Mouse (Mus musculus): ENCODE data around the gene Dennd2a. TPM values are rescaled to one million over a fixed set of nuclear protein-coding genes. Genes with fewer than 3 reads are reported as not detected.

Gene Dennd2a
- polyA plus RNA-seq, 1 experiment = 10.8 TPM

DNA sequence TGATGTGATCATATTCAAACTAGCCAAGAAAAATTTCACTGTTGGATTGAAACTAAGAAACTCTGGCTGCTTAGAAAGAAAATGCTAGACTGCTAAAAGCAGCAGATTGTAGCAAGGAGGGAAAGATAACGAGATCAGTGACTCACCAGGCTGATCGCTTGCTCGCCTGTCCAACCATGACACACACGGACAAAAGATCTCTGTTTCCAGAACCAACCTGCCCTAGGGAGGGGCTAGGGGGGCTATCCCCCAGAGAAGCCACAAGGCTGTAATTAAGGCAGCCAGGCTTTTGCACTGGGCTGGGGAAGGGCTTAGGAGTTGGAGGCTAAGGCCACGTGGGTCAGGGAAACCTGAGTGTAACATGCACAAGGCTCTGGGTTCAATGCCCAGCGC is 41.9 kb downstream of the Dennd2a start:
- no peak for DNase-seq (ENCODE audit: low spot score)

DNA sequence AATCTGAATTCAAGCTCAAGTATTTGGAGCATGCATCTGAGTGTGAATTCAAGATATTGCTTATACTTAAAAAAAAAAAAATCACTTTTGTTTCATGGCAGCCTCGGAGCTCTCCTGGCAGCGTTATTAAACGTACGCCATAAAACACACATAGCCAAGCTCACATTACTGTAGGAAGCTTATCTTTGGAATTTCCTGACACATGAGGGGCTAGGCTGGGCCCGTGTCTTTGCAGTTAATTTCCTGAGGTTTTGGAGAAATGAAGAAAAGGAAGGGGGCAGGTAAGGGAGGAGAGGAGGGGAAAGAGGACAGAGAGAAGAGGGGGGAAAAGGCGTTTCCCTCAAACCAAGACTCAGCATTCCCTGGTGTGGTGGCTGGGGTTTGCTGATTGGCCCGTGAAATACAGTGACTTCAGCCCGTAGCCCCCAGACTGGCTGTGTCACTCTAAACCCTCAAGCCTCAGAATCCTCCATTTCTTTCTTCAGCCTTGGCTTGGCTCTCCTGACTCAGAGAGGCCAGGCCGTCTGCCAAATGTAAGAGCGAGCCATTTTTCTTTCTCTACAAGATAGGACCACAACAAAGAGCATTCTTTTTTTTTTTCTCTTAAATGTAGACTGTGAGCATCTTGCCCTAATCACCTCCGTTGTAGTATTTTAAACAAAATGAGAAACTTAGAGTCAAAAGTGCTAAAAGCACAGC is 42.5 kb downstream of the Dennd2a start:
- DNase-seq (ENCODE audit: low spot score) = no peak

DNA sequence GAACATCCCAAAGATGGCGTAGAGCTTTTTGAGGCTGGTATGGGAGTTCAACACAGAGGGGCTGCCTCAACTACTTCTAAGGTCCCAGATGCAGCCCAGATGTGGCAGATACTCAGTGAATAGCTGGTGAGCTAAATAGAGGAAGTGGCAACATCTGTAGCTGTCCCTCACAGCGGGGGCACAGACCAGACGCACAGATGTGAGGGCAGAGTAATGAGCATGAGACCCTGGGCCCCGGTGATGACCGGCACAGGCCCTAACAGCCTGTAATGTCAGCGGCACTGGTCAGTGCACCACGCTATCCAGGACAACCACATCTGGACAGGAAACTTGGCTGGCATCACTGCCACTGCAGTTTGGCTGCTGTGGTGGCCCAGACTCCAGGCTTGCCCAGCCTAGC is 54.2 kb downstream of the Dennd2a start:
- no peak for DNase-seq (ENCODE audit: low spot score)

DNA sequence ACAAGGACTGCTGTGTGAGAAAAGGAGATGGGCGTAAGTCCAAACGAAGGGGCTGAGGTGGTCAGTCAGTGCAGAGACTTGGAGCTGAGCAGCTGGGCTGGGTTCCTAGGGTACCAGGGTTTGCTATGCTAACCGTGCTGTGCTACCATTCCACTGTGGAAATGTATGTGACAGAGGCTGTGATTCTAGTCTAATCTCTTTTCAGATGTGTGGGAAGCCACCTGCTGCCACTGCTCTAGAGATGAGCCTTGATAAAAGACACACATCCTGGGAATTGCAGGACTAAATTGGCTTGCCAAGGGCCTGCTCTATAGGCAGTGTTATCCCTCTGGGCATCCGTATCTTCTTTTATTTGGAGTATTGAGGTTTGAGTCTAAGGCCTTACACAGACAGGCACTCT is 60.5 kb downstream of the Dennd2a start:
- DNase-seq (ENCODE audit: low spot score) = no peak

DNA sequence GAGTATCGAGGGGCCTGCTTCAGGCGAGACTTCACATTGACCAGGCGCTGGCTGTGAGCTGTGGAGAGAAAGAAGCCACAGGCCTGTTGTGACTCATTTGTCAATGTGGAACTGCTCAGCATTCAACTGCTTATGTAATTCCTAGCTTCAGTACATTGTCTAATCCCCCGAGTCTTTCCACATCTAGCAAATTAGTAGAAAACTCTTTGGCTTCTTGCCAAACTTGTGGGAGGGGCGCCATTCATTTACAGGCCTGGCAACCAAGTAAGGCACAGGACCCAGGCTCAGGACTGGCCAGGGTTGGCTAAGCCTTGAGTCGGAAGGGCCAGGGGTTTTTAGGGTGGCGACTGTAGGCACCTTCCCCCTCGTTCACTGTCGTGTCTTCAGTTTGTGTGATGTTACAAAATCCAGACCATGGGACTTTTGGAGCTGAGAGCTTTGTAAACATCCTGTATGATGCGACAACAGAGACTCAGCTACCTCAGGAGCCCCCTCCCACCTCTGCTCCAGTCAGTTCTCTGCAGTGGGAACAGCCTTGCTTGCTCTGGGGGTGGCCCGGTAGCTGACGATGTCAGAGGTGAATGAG is 64.4 kb downstream of the Dennd2a start:
- no peak for DNase-seq (ENCODE audit: low spot score)

DNA sequence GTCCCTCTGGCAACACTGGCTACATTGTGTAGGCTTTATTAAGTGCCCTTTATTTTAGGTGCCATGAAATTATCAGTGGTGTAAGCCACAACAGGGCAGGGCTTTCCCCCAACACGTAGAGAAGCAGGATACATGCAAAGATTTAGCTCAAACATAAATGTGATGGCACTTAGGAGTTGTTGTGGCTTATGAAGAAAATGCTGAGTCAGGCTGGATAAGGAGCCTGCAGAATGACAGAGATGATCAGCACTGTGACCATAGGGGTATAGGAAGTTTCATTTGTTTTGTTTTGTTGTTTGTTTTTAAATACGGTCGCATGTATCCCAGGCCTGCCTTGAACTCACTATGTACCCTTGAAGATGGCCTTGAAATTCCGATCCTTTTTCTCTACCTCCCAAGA is 65.5 kb downstream of the Dennd2a start:
- DNase-seq (ENCODE audit: low spot score) = no peak

DNA sequence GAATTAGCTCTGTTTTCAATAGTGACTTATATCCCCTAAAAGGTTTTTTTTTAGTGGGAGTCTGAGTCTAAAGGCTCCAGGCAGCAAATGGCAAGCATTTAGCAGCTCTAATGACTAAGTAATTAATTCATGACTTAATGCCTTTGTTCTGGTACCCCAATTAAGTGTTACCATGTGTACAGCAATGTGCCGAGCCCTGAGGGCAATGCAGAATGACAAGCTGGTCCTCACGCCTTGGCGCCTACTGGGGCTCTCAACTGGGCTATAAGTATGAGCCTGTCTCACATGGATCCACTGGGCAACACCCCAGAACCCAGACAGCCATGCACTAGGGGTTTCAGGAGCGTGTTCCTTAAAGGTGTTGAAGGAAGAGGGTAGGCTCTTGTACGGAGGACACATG is 66.5 kb downstream of the Dennd2a start:
- no peak for DNase-seq (ENCODE audit: low spot score)

DNA sequence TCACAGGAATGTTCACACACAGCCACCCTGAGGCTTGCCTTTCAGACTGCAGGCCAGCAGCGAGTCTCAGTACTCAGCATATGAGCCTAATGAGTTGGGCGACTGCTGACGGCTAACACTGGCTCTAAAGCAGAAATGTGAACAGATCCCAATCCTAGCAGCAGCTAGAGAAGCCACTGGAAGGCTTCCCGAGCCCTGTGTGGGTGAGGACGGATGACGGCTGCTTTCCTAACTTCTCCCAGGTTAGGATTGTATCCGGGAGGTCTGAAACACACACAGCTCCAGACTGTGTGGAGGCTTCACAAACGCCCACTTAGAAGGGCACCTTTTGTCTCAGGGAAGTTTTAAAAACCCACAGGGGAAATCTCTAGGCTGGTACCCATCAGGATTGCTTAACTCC is 69.4 kb downstream of the Dennd2a start:
- DNase-seq (ENCODE audit: low spot score) = no peak

DNA sequence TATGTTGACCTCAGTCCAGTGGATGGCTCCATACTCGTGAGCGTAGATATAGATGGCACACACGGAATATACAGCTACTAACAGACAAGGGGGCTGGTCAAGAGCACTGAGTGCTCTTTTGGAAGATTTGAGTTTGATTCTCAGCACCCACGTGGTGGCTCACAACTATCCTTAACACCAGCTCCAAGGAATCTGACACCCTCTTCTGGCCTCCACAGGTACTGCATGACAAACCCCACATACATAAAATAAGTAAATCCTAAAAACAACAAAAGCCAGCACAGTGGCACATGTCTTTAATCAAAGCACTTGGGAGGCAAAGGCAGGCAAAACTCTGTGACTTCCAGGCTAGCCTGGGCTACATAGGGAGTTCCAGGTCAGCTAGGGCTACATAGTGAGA is 74.0 kb downstream of the Dennd2a start:
- no peak for DNase-seq (ENCODE audit: low spot score)

DNA sequence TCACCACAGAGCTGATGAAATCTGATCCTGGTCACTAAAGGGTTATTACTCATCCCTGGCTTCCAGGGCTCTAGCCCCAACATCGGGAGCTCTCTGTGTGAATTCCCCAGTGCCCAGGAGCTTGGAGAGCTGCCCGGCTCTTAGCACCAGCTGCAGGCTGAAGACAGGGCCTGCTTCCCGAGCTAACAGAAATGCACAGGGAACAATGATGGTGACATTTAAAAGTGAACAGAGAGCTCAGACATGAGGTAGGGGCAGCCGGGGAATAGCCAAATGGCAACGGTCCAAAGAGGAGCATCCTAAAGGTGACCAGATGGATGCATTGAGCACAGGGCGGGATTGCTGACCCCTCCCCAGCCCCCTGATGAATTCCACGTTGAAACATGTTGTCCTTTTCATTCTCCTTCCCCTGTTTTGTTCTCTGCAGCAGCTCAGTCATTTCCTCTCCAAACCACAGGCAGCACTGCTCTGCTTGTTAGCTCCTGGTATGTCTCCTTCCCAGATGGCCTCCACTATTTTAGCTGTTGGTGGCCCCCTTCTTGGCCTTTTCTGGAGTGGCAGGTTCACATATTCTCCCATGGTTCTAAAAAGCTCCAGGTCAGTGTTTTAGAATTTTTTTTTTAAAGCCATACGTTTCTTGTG is 79.0 kb downstream of the Dennd2a start:
- no peak for DNase-seq (ENCODE audit: low spot score)

DNA sequence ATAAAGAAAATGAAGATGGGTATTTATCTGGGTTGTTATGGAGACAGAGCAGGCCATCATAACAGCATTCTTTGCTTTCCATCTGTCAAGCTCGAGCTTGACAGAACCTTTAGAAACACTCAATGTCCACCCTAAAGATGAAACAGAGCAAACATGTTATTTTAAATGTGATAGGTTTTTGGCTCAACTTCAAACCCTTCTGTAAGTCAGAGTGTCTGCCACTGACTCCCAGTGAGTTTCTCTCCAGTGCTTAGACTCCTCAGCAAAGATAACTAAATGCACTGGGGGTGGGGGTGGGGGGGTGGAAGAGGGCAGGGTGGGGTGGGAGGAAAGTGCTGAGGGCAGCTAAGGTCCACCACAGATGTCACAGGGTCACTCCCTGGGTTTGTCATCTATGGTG is 81.0 kb downstream of the Dennd2a start:
- DNase-seq (ENCODE audit: low spot score) = no peak

DNA sequence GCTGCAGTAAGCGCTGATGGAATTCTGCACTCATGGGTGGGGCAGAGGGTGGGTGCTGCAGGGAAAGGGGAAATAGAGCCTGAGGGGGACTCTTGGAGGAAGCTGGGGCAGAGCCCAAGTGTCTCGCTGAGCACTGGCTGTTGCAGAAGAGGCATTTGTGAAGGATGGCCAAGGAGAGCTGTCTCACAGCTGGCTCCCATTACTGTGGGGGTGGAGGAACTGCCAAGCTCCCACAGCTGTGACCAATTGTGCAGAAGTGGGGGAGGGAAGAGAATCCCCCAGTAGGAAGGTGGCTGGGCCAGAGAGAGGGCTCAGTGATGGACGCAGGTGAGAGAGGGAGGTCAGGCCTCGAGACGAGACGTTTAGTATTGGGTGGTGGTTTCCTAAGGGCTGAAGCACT is 83.2 kb downstream of the Dennd2a start:
- no peak for DNase-seq (ENCODE audit: low spot score)

DNA sequence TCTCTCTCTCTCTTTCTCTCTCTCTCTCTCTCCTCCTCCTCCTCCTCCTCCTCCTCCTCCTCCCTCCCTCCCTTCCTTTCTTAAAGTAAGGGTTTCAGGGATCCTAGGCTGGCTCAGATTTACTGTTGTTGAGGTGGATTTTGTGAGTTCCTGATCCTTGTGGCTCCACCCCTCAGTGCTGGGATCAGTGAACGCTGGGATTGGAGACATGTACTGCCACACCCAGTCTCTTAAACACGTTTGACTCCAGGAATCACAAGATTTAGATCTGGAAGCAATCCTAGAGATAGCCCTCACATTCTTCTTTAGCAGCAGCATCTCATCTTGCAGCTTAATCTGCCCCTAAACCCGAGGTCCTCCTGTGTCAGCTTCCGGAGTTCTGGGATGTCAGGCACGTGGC is 84.8 kb downstream of the Dennd2a start:
- DNase-seq (ENCODE audit: low spot score) = no peak

DNA sequence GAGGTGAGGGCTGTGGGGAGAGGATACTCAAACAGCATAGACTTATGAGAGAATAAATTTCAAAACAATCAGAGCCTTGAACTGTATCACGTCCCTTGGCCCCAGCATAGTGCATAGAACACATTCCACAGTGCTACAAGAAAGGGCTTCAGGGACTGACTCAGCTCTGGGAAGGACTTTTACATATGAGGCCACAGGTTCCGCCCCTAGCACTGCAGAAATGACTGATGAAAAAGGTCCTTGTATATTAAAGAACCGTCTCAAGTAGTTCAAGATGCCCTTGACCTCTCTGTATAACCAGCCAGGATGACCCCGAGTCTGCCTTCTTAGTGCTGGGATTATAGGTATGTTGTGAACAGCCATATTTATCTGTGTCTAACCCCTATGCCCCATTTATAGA is 85.4 kb downstream of the Dennd2a start:
- DNase-seq (ENCODE audit: low spot score) = no peak

DNA sequence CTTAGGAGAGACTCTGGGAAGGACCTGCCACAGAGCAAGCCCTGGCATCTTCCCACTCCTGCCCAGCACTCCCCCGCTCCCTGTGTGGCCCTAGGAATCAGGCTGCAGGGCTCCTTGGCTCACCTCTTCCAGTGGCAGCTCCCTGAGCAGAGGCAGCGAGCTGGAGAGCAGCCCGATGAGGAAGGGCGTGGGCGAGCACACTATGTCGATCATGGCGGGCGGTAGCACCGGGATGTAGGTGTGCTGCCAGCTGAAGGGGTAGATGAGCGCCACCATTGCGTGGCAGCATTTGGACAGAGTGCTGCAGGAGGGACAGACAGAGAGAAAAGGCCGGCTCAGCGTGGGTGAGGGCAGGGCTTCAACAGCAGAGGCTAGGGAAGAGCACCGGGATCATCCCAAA is 87.6 kb downstream of the Dennd2a start:
- no peak for DNase-seq (ENCODE audit: low spot score)

DNA sequence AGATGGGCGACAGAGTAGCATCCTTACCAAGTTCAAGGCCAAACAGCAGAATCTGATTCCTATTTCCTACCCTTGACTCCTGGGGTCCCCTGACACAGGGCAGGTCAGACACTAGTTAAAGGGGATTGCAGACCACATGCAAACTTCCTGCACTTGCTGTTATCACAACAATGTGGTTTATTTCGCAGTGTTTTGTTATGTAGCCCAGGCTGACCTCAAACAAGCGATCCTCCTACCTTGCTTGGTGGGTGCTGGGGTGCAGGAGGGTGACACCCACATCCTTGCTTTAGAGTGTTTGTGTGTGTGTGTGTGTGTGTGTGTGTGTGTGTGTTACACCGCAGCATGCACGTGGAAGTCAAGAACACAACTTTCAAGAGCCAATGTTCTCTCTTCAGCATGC is 88.2 kb downstream of the Dennd2a start:
- no peak for DNase-seq (ENCODE audit: low spot score)

DNA sequence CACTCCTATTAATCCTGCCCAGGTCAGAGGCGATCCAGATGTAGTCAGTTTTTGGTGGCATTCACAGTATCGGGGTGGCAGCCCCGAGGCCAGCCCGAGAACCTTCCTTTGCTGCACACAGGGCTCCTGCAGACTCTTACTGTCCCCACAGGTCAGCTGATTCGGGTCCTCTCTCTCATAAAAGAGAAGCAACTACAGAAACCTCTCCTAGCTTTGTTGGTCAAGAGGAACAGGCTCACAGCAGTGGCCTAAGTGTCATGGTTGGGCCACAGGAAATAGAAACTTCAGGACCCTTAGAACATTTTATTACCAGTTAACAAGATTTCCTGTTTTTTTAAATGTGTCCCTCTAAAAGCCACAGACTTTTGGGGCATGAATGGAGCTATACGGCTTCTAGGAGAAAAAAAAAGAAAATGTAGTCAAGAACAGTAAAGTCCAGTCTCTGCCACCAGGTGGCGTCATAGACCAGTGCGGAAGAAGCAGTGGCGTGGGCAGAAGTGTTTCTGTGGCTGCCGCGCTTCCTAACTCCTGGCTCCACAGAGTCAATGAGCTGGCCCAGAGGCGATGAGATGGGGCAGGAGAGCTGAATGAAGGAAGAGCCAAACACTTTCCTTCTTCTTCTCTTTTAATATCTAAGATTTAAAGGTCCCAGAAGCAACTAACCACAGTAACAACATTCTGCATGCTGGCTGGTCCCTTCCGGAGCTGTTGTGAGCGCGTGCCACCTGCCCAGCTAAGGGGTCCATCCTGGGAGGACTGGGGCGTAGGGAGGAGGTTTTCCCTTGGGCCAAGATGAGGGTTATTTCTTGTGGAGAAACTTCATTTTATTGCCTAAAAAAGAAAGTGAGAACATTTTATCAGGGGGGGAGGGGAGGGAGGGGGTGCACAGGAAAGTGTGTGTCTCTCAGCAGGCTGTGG is 94.8 kb downstream of the Dennd2a start:
- peak; percentile 50 for DNase-seq (ENCODE audit: low spot score)

DNA sequence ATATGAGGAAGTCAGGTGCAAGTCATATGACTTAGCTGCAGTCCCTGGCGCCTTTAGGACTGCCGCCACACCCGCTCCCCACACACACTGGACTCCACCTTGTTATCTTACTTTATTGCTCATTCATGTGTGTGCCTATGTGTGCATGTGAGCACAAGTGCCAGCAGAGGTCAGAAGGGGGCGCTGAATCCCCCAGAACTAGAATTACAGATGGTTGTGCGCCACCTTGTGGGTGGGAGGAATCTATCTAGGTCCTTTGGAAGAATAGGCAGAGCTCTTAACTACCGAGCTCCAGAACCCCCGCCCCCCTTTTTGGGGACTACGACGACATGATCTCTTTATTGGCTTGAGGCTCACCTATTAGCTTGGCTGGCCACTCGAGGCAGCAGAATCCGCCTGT is 97.6 kb downstream of the Dennd2a start:
- no peak for DNase-seq (ENCODE audit: low spot score)

DNA sequence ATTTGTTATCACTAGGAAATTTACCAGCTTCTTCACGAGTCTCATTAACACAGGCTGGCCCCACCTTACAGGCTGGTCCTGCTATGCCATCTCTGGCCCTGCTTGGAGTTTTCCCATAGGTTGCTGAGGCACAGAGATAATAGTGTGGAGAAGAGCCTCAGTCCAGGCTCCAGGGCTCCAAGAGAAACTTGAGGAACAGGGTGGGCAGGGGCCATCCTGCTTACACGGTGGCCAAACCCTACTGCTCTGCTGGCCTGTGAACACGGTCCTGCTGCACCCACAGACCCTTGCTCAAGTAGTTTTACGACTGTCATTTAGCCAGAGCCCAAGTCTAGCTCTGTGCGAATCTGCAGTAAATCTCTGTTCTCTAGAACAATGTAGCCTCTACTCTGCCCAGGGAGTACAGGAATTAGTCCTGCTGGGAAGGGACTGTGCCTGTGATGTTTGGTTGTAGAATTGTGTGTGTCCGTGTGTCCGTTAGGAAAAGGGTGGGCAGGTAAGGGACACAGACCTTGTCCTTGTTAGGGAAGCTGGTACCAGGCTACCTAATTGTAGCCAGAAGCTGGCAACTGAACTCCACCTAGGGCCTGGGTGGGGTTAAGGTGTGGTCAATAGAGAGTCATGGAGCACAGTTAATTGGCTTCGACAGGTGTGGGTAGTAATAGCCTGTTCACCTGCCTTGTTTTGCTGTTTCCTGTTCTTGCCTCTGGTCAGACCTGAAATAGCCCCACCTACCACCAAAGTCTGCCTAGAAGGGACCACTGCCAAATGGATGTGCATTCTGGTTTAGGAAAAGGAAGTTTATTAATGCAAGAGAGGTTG is 102.1 kb downstream of the Dennd2a start:
- DNase-seq (ENCODE audit: low spot score) = no peak

DNA sequence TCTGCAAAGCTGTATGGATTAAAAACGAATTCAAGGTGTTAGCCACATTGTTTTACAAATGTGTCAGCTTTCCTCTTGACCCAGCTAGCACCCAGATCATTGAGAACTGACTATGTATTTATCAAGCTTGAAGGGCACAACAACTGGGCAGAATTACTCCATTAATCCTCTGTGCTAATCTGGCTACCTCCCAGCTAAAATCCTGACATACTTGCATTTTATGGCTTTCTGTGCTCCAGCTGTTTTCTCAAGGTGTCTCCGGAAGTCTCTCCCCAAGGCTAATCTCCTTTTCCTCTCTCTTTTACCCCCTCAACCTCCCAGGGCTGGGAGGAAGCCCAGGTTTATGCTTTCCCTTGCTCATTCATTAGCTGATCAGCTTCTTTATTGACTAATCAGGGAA is 103.1 kb downstream of the Dennd2a start:
- no peak for DNase-seq (ENCODE audit: low spot score)

DNA sequence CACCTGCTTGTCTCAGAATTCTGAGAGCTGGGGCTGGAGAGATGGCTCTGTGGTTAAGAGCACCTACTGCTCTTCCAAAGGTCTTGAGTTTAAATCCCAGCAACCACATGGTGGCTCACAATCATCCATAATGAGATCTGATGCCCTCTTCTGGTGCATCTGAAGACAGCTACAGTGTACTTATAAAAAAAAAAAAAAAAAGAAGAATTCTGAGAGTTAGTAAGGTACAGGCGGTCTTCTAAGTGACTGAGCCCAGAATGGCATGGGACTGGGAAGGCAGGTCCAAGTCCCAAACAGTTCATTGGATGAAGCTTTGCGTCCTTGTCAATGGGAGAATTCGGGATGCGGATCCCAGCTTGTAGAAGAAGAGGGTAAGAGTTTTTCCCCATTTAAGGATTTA is 104.1 kb downstream of the Dennd2a start:
- DNase-seq (ENCODE audit: low spot score) = no peak

DNA sequence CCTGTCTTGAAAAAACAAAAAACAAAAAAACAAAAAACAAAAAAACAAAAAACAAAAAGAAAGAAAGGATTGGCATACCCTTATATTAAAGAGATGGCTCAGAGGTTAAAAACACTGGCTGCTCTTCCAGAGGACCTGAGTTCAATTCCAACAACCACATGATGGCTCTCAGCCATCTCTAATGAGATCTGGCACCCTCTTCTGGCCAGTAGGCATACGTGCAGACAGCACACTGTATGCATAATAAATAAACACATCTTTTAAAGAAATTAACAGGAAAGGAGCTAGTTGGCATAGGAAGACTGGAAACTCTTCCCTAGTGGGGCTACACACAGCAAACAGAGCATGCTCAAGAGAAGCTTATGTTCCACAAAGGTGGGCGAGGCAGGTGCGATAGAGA is 106.6 kb downstream of the Dennd2a start:
- DNase-seq (ENCODE audit: low spot score) = no peak

Data from urinary bladder, adult 2 months (tissue).